Mouse (Mus musculus) kidney, postnatal 14 days (tissue): Measurements from ENCODE around the gene Tgfbr1.

Source experiments
- DNase-seq: peaks from one replicate; pipeline ENCODE4 v3.0.0; 2022; ENCODE audit warnings: mixed read lengths

Gene Tgfbr1

DNA sequence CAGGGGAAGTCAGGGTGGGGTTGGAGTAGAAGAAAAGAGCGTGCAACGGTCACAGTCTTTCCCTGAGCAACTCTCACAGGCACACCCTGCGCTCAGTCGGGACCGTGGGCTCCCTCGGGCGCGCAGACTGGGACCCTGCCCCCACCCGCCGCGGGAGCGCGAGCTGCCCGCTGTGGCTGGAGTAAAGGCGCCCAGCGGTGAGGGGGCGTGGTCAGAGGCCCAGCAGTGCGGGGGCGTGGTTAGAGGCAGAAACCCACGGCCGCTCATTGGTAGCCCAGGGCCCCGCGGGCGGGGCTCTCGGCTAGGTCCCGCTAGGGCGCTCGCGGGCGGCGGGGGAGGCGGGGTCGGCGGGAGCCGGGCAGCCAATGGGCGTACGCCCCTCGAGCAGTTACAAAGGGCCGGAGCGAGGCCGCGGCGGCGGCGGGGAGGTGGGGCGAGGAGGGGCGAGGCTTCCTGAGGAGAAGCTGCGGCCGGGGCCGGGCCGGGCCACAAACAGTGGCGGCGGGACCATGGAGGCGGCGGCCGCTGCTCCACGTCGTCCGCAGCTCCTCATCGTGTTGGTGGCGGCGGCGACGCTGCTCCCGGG is at the start of gene Tgfbr1:
Gene Tgfbr1, plus strand, starts transcription at position 420 of the 586 bp plus-strand sequence.
- peak; percentile 100 for DNase-seq

DNA sequence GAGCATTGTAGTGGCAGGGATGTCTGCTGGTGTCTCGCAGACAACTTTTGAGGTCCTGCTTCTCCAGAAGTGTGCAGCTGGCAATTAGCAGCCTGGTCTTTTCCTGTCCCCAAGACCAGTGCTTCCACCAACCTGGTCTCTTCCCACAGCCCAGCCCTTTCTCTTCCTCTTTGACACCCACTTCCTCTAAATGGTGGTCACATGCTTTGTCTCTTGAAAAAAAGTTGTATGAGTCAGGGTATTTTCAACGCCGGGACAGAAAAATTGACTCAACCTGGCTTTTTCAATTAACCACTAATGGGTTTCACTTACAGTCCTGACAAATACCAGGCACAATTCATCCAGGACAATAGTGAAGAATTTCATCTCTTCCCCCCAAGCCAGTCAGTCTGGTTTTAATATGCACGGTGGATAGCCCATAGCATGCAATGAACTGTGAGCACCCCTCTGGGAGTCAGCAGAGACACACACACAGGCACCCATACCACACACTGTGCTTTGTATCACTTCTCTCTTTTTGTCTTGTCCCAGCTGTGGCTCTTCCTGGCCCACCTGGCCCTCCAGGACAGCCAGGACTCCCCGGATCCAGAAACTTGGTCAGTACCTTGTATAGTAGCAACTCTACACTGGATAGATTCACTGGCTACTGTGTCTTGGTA is 49.6 kb upstream of the Tgfbr1 start:
- no peak for DNase-seq

DNA sequence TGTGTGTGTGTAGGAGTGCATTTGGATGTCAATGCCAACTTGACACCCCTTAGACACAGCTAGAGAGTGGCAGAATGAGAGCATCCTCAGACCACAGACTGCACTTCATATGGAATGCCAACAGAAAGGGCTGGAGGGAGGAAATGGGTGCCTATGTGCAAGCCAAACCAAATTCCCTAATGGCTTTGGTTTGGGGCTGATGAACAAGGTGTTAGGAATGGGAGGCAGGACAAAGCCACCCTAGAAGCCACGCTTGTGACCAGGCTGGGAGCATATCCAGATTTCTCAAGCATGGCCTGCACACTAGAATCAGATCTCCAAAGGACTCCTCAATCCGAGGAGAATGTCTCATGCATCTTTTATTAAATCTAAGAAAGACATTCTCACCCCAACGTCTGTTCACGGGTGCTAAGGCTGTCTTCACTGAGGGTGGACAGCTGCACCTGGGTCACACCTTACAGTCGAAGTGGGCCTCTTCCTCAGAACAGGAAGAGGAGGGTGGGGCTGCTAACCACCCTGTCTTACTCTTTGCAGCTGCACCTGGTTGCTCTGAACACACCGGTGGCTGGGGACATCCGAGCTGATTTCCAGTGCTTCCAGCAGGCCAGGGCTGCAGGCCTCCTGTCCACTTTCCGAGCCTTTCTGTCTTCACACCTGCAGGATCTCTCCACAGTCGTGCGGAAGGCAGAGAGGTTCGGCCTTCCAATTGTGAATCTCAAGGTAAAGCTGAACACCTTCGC is 43.0 kb upstream of the Tgfbr1 start:
- no peak for DNase-seq

DNA sequence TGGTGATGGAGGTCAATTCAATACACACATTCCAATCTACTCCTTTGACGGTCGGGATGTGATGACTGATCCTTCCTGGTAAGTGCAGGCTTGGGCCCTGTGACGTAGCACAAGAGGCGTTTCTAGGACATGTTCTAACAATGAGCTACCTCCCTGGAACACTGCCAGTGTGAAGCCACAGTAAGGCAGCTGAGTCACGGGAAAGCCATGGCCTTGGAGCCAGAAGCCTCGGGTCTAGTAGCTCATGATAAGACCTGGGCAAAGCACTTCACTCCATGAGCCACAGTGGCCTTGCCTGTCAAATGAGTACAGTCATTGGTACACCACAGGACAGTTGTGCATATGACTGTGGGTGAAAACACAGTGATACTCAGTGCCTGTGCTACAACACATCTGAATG is 42.2 kb upstream of the Tgfbr1 start:
- DNase-seq, result no peak

DNA sequence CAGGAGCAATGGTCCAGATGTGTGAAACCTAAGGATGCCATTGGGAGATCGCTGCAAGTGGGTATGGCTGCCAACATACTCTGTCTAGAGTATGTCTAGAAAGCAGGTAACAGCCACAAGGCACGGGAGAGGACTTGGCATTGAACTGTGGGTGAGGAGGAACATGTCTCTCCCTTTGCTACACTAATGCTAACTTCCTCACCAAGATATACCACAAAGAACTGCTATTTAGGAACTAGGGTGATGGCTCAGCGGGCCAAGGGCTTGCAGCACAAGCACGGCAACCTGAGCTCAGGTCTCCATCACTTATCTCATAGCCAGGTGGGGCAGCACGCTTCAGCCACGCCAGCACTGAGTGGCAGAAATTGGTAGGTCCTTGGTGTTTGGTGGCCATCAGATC is 41.6 kb upstream of the Tgfbr1 start:
- DNase-seq, result no peak

DNA sequence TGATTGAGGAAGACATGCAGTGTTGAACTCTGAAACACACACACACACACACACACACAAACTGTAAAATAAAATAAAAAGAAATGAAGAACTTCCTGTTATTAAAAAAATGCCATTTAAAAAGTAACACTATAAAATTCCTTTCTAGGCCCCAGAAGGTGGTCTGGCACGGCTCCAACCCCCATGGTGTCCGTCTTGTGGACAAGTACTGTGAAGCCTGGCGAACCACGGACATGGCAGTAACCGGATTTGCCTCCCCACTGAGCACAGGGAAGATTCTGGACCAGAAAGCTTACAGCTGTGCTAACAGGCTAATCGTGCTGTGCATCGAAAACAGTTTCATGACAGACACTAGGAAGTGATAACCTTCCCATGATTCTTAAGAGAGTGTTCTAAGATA is 41.1 kb upstream of the Tgfbr1 start:
- DNase-seq, result no peak

DNA sequence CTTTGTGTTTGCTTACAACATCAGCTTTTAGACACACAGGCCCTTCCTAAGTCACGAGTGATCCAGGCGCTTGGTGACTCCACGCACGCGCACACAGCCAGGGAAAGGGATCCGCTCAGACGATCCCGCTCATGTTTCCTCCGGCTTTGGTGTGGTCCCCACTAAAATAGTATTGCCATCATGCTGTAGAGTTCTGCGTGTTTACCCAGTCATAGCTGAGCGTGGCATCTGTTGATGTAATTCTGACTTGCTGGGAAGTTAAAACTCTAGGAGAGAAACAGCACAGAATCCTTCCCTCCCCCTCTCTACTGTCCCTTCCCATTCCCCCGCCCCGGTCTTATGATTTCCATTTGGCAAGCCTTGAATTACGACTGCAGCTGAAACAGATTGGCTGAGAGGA is 40.3 kb upstream of the Tgfbr1 start:
- DNase-seq, result no peak

DNA sequence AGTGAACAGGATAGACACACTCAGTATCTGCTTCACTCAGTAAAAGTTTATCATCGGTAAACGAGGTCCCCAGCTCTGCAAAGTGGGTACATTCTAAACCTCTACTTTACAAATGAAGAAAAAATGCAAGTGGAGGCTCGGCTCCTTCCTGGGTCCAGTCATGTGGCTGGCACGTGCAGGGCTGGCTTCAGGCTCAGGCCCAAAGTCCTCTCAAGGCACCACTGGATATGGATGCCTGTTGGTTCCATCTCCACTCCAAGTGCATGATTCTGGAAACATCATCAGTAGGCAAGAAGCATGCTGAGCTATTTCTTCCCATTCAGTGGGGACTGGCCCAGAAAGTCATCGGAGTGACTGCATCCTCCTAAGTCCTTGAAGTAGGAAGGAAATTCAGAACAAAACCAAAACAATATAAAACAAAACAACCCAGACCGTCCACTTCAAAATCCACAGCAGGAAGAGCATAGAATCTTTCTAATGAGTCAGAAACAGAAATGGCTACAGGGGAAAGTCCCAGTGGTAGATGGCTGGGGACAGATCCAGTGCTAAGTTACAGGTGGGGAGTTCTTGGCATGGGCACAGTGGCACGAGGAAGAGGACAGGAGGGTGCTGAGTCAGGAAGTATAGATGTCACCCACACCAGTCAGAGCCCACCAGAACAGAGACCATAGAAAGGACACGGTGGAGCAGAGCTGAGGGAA is 39.2 kb upstream of the Tgfbr1 start:
- DNase-seq, result no peak

DNA sequence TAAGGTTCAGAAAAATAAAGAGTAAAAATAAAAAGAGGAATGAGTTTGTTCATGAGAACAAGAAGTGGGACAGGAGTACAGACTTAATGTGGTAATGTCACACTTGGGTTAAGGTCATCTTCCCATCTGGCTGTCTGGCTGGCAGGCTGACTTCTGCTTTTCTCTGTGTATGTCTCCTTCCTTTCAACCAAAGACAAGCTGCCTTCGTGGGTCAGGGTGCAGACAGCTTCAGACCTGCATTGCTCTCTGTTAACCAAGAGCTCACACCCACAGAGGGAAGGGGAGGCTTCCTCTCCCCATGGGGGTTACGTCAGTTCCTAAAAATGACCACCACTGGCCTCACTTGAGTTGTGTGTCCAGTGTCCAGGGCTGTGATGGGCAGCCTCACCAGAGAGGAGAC is 37.6 kb upstream of the Tgfbr1 start:
- DNase-seq, result no peak

DNA sequence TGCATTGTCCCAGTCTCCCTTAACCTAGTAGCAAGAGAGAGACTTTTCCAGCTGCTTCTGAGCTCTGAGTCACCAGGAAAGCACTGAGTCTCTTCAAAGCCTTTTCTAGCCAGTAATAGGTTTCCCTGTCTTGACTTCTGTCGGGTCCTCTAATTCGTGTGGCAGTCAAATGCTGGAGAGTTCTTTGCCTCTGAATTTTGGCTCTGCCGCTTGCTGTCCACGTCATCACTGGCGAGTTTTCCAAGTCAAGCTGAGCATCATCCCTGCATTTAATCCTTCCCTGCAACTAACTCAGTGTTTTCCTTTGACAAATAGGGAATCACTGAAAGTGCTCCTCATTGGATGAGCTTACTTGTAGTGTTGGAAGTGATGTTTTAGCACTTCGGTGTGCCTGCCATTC is 36.6 kb upstream of the Tgfbr1 start:
- no peak for DNase-seq

DNA sequence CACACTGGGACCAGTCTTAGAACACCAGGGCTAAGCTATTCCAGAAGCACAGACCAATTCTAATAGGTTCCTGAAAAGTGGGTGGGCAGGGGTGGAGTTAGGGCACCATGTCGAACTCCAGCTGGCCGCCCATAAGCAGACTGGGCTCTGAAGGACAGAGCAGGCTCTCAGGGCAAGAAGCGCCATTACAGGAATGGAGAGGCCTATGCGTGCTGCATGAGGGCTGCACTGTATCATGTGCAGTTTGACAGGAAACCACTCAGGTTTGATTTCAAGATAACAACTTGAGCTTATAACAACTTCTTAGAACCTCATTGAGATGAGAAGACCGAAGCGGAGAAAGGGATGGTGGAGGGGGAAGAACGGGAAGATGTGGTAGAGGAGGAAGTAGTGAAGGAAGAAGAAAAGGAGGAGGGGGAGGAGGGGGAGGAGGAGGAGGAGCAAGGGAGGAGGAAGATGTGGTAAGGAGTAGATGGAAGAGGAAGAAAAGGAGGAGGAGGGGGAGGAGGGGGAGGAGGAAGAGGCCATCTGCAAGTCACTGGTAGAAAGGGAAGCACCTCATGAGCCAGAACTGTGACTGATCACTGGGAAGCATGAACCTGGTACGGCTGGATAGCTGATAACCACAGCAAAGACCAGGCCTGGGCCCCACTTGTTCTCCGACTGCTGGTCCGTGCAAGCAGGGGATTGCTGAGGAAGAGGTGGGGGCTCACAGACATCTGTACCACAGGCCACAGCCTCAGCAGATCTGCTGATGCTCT is 33.3 kb upstream of the Tgfbr1 start:
- DNase-seq, result no peak

DNA sequence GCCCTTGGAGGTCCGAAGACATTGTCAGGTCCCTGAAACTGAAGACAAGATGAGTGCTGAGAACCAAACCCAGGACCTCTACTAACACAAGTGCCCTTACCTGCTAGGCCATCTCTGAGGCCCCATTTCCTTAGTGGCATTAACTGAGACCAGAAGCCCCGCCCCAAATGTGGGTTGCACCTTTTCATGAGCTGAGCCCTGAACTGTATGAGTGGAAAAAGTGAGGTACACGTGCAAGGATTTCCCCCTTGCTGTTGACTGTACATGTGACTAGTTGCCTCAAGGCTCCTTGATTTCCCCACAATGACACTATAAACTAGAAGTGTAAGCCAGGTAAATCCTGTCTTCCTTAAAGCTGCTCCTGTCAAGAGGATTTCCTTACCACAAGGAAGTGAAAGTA is 30.7 kb upstream of the Tgfbr1 start:
- no peak for DNase-seq

DNA sequence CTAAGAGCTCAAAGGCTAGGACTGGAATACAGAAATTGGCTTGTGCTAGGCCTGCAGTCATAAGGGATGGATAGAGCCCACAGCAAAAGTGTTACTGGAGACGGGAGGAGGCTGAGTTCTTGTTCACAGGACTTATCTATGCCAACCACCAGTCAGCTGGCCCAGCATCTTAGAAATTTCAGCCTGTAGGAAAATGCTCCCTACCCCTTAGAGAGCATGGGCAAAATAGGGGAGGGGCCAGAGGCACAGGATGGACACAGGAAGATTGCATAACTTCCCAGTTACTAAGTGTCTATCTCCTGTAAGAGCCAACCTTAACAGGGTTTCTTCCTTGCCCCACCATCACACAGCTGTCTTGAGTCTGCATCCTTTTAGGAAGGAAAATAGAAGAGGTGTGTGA is 28.8 kb upstream of the Tgfbr1 start:
- DNase-seq, result no peak

DNA sequence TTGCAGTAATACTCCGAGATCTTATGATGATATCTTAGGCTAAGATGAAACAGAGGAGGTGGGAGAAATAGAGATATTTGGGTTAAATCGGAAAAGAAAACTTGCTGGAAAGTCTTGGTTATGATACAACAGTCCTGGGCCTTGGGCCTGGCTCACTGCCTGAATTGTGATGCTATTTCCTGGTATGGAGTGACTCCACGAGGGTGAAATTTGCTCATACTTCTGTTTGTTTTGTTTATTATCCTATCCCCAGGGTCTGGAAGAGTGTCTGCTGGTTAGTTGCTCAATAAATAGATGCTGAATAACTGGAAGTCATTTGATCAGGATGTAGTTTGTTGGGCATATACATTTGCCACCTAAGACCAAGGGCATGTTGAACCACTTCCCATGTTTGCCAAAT is 25.2 kb upstream of the Tgfbr1 start:
- no peak for DNase-seq

DNA sequence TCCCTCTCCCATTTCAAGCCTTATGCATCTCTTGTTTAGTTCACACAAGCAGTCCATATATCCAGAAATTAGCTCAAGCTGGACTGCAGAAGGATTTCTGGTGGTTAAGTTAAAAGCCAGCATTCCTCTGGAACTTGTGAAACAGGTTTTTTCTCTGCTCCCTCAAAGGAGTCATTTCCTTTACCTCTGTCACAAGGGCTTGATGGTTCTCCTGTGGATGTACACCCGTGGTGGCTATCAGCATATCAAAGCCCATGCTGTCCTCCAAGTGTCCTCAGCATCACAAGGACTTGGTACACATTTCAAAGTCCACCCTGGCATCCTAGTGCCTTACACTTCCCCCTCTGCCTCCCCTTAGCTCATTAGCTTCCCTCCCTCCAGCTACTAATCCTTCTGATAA is 23.7 kb upstream of the Tgfbr1 start:
- DNase-seq, result no peak

DNA sequence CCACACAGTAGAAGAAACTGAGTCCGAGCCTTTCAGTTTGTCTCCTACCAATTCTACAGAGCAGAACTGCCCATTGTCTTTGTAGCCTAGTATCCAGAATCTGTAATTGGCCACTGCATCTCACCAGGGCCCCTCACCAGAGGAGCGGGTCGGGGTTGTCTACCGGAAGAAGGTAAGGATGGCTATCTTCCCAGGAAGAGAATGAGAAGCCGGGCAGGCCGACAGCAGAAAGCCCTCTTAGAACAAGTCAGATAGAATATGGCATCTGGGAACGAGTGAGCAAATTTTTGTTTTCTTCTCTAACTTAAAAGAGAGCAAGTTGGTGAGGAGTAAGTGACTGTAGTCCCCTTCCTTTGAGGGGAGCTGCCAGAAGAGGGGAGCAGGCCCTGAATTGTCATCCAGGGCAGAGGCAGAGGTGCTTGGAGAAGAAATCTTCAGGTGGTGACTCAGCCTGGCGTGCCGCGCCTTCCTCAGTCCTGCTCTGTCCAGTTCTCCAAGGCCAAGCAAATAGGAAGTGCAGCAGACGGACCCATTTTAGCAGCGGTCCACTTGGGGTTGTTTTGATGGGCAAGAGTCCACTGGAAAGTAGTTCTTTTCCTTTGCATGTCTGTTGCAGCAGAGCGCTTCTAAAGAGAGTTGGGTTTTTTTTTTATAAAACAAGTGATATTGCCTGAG is 22.5 kb upstream of the Tgfbr1 start:
- no peak for DNase-seq

DNA sequence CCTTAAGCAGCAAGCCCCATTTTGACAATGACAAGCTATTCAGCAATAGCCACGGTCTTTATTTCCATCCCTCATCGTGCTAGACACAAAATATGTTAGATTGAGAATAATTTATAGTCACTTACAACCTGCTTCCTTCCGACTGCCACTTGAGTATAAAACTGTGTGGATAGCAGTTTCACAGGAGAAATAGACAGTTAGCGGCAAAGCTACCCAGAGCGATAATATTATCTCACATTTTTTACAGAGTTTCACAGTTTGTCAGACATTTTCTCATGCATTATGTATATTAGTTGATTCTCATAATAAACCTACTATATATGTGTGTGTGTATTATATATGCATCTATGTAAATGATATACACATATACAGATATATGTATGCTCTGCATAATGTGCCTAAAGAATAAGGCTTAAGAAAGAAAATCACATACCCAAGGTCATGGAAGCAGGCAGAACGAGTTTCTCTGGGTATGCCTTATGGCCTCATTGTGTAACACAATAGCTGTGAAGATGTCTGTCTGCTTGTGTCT is 20.1 kb upstream of the Tgfbr1 start:
- DNase-seq, result no peak

DNA sequence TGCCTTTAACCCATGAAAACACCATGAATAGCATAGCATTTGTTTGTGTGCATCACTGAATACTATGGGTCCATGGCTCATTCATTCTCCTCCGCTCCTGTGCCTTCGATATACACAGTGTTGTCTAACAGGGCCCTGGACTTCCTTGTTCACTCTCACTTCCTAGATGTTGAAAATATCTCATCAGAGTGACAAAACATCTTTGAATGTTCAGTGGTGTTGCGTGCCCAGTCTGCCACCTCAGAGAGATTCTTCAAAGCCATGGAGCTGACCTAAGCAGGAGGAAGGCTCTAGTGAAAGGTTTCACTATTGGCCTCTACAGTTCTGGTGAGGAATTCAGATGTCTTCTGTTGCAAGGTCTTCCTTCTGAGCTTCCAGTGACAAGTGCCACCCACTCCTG is 19.5 kb upstream of the Tgfbr1 start:
- DNase-seq, result no peak

DNA sequence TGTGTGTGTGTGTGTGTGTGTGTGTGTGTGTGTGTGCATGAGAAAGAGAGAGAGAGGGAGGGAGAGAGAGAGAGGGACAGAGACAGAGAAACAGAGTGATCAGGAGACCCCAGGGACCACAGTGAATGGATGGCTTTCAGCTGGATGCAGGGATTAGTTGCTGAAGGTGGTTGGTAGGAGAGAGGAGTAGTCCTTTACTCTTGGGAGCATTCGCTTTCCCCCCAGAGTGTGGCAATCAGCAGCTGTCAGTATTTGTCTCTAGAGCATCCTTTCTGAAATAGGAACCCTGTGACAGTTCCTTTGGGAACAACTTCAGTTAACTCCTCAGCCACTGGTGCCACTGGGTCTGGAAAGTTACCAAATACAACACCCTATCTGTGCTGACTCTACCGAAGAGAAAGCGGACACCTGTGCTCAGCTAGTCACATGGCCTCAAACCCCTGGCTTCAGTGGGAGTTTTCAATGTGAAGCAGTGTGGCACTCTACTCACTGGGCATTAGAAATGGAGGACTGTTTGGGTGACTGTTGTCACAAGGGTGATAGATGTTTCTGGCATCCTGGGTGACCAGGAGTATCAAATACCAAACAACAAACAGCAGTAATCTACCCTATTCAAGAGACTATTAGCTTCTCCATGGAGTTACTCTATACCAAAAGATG is 16.0 kb upstream of the Tgfbr1 start:
- DNase-seq, result no peak

DNA sequence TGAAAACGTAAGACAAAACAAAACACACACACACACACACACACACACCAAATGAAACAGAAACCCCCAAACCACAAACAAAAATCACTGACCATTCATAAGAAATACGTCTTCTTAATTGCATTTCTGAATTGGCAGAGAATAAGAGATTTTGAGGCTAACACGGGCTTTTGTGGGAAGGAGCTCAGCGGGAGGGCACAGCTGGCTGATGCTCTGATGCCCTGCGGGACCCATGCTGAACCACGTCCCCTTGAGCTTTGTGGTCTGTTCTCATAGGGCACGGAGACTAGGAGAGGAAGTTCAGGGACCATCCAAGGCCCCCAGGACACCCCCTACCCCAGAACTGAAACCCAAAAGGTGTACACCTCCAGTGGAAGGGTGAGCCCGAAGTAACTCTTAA is 10.4 kb upstream of the Tgfbr1 start:
- DNase-seq, result no peak

DNA sequence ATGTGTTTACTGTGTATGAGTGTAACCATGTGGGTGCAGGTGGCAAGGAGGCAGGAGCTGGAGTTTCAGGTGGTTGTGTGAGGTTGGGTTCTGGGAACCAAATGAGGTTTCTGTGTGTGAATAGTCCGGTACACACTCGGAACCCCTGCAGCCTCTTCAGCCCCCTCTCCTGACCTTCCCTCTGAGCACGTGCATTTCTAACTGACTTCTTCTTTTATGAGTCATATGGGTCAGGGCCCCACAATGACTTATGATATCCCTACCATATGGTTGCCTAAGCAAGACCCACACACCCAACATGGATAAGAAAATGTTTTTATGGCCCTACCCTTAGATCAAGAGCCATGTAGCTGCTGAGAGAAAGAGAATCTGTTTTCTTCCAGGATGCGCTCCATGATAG is 6.0 kb upstream of the Tgfbr1 start:
- DNase-seq, result no peak

DNA sequence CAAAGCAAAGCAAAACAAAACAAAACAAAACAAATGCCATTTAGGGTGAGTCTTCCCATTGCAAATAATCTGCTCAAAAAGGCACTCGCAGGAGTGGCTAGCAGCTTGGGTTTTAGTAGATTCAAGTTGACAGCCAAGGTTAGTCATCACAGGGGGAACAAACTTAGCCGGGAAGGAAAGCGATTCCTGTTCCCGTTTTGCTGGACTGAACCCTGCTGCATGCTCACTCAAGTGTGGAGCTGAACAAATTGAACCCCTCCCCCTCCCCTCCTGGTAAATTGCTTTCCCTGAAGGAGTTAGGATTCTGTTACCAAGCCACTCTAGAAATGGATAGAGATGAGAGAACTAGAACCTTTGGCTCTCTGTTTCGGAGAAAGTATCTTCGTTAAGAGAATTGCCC is 3.3 kb upstream of the Tgfbr1 start:
- peak; percentile 70 for DNase-seq
